Mouse (Mus musculus) limb, embryonic 15.5 days (tissue): Measurements from ENCODE around the gene Ptrhd1. TPM values are rescaled to one million over a fixed set of nuclear protein-coding genes. Genes with fewer than 3 reads are reported as not detected.
"Not testable (repeated sequence)": the region's sequence is repeated elsewhere in the genome, so short reads cannot be mapped to it uniquely, and the experiment has no call there.

ENCODE experiments used
- ATAC-seq: fragments of 200-750 bp; cut with Nextera tagmentation; 2 replicates; pipeline ENCODE4 v1.8.0; 2017; ENCODE audit warnings: low read depth, moderate TSS enrichment; ENCODE audit not compliant: insufficient number of reproducible peaks, low FRiP score, low TSS enrichment
- H3K27ac ChIP-seq: fragments of 300-500 bp; sonication (generic); 2 replicates; pipeline ENCODE4 v1.5.1; 2015; ENCODE audit warnings: moderate library complexity, mild to moderate bottlenecking, inconsistent platforms
- H3K27me3 ChIP-seq: fragments of 300-500 bp; sonication (generic); 2 replicates; pipeline ENCODE4 v1.6.1; 2015; ENCODE audit warnings: inconsistent platforms
- H3K36me3 ChIP-seq: fragments of 300-500 bp; sonication (generic); 2 replicates; pipeline ENCODE4 v1.6.1; 2015; ENCODE audit warnings: inconsistent platforms
- H3K4me1 ChIP-seq: fragments of 300-500 bp; sonication (generic); 2 replicates; pipeline ENCODE4 v1.6.1; 2015; ENCODE audit warnings: inconsistent platforms
- H3K4me2 ChIP-seq: fragments of 300-500 bp; sonication (generic); 2 replicates; pipeline ENCODE4 v1.6.1; 2015; ENCODE audit warnings: mild to moderate bottlenecking, inconsistent platforms
- H3K4me3 ChIP-seq: fragments of 300-500 bp; sonication (generic); 2 replicates; pipeline ENCODE4 v1.5.1; 2015; ENCODE audit warnings: mild to moderate bottlenecking, inconsistent platforms
- H3K9ac ChIP-seq: fragments of 300-500 bp; sonication (generic); 2 replicates; pipeline ENCODE4 v1.6.1; 2015; ENCODE audit warnings: inconsistent platforms
- H3K9me3 ChIP-seq: fragments of 300-500 bp; sonication (generic); 2 replicates; pipeline ENCODE4 v1.6.1; 2016; ENCODE audit warnings: inconsistent platforms
- WGBS: fragments of 180-500 bp; shearing (Covaris S2); methylation state at CpG from one replicate; pipeline ENCODE4 v1.1.7; 2015; 5-methylcytosine and 5-hydroxymethylcytosine counted together
- polyA plus RNA-seq: library from polyadenylated mRNA; unstranded; fragments of >200 nt; fragmentation: Nextera tagmentation; extraction: Ambion mirVana; gene quantifications from 2 replicates; pipeline ENCODE4 v1.2.1, GENCODE M21; 2015

Gene Ptrhd1
- polyA plus RNA-seq, 1 experiment from 2014 or later, result 4.5 TPM

DNA sequence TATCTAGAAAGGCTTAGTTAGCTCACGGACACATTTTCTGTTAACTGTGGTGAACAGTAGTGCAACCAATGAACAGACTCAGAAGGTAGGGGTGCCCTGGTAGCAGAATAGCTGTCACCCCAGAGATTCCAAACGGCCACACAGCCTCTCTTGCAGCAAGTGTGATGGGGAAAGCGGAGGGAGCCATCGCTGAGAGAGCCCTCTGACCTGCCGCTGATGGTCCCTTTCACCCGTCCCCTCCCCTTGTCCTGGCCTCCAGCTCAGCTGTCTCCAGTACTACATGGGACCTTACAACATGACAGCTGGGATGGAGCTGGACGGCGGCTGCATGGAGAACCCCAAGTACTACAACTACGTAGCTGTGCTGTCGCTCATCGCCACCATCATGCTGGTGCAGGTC lies 27.7 kb upstream of the Ptrhd1 start:
- H3K27ac ChIP-seq, result no peak overlapping the region
- no peak for ATAC-seq
- H3K4me1 ChIP-seq, result no peaks in the 10 kb centered on the region
- H3K27me3 ChIP-seq, result no peaks in the 10 kb centered on the region
- H3K4me2 ChIP-seq, result no peak overlapping the region
- WGBS, result 92% methylated on average over 11 of the region's 11 CpGs
- no peaks in the 10 kb centered on the region for H3K9me3 ChIP-seq
- no peak overlapping the region for H3K9ac ChIP-seq
- H3K4me3 ChIP-seq, result no peak overlapping the region
- peaks cover 85% of the 10 kb centered on the region for H3K36me3 ChIP-seq

DNA sequence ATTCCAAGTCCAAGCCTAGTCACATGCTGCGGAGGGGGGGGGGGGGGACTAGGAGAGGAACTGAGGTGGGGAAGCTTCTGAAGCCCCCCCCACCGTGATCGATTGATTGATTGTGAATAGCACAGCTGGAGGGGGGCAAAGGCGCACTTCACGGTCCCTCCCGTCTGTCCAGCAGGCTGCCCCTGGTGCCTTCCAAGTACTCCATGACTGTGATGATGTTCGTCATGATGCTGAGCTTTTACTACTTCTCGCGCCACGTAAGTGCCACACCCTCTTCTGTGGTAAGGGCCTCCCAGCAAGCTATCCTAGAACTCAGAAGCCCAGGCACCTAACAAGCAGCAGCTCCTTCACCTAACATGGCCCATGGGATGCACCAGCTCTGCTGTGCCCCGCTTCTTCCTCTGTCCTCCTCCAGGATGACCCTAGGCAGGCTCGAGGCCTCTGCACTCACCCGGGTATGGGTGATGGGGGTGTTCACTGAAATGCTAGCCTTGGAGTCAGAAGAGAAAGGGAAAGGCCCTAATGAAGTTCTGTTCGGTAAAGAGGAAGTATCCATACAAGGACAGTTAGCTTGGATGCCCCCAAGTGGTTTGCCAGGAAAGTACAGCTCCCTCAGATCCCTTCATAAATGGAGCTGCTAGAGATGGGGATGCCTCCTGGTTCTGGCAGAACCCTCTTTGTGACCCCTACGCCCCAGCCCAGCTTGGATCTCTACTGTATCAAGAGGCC lies 25.3 kb upstream of the Ptrhd1 start:
- Histone ChIP-seq H3K4me3 (no peak overlapping the region), H3K27me3 (no peaks in the 10 kb centered on the region), H3K27ac (no peak overlapping the region), H3K4me2 (no peak overlapping the region), H3K36me3 (peaks cover 91% of the 10 kb centered on the region), H3K9ac (no peak overlapping the region), H3K4me1 (no peaks in the 10 kb centered on the region), H3K9me3 (no peaks in the 10 kb centered on the region)
- WGBS, result 81% methylated on average over 15 of the region's 15 CpGs
- ATAC-seq, result no peak

DNA sequence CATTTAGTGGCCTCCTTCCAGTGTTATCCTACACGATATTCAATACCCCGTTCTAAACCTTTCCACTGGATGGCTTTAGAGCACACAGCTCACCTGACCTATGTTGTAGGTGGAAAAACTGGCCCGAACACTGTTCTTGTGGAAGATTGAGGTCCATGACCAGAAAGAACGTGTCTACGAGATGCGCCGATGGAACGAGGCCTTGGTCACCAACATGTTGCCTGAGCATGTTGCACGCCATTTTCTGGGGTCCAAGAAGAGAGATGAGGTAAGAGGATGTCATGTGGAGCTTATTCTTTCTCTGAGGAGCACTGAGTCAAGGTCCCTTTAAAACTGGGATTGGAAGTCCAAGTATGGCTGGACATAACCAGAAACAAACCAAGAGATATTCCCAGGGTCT lies 24.6 kb upstream of the Ptrhd1 start:
- no peak for ATAC-seq
- no peaks in the 10 kb centered on the region for H3K27me3 ChIP-seq
- peaks cover 91% of the 10 kb centered on the region for H3K36me3 ChIP-seq
- H3K9me3 ChIP-seq, result no peaks in the 10 kb centered on the region
- H3K9ac ChIP-seq, result no peak overlapping the region
- no peak overlapping the region for H3K27ac ChIP-seq
- H3K4me2 ChIP-seq, result no peak overlapping the region
- H3K4me3 ChIP-seq, result no peak overlapping the region
- no peaks in the 10 kb centered on the region for H3K4me1 ChIP-seq
- WGBS, result 96% methylated on average over 9 of the region's 9 CpGs

DNA sequence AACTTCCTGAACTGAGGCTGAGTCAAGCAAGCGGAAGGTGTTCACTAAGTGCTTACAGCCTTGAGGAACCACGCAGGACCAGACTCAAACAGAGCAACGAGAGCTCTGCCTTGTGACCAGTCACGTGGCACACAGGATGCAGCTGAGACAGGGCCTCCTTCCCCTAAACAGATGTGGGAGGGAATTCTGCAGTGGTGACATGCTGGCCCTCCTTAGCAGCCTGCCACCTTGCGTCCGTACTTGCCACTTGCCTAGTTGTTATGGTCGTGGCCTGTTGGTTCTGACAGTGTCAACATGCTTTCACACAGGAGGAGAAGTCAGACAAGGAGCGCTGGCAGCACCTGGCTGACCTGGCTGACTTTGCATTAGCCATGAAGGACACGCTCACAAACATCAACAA lies 22.7 kb upstream of the Ptrhd1 start:
- Histone ChIP-seq H3K36me3 (peaks cover 95% of the 10 kb centered on the region), H3K9ac (no peak overlapping the region), H3K9me3 (no peaks in the 10 kb centered on the region), H3K4me3 (no peak overlapping the region), H3K4me1 (no peaks in the 10 kb centered on the region), H3K4me2 (no peak overlapping the region), H3K27ac (no peak overlapping the region), H3K27me3 (no peaks in the 10 kb centered on the region)
- no peak for ATAC-seq
- 85% methylated on average over 9 of the region's 9 CpGs for WGBS

DNA sequence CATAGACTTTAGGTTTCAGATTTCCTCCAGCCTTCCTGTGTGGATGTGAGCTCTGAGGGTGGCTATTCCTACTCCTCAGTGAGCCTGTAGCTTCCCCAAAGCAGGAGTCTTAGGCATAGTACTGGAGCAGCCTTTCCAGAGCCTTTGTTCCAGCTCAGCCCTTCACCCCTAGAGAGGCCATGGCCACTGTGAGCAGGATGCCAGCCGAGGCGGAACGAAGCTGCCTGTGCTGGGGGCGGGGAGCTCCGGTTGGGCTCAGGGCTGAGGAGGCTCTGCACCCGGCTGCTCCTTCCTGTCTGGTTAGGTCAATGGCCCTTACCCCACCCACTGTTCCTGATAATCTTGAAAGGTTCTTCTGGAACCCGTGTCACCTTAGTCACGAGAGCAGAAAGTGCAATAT lies 20.9 kb upstream of the Ptrhd1 start:
- no peak for ATAC-seq
- Histone ChIP-seq H3K36me3 (peaks cover 90% of the 10 kb centered on the region), H3K9ac (no peak overlapping the region), H3K4me3 (no peak overlapping the region), H3K4me1 (no peaks in the 10 kb centered on the region), H3K4me2 (no peak overlapping the region), H3K27me3 (no peaks in the 10 kb centered on the region), H3K27ac (no peak overlapping the region), H3K9me3 (no peaks in the 10 kb centered on the region)
- 74% methylated on average over 8 of the region's 8 CpGs for WGBS

DNA sequence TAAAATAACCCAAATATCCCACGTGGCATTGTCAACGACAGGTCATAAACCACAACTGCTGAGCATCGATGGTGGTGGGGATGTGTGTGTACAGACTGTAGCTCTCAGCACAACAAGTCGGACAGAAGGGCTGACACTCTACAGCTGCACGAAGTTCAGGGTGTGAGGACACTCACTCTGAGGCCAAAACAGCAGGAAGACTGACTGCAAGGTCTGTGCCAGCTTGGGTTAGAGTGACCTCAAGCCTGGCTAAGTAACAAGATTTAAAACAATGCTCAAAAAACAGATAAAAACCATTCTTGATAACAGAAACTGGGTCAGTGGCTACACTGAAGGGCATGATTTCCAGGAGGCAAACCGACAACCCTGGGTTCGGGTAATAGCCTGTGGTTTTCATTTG lies 3.7 kb upstream of the Ptrhd1 start:
- H3K9ac ChIP-seq, result no peak overlapping the region
- peaks cover 12% of the 10 kb centered on the region for H3K4me1 ChIP-seq
- H3K27ac ChIP-seq, result no peak overlapping the region
- H3K4me3 ChIP-seq, result no peak overlapping the region
- H3K36me3 ChIP-seq, result peaks cover 46% of the 10 kb centered on the region
- no peaks in the 10 kb centered on the region for H3K27me3 ChIP-seq
- no peaks in the 10 kb centered on the region for H3K9me3 ChIP-seq
- H3K4me2 ChIP-seq, result no peak overlapping the region
- no peak for ATAC-seq
- 88% methylated on average over 7 of the region's 7 CpGs for WGBS

DNA sequence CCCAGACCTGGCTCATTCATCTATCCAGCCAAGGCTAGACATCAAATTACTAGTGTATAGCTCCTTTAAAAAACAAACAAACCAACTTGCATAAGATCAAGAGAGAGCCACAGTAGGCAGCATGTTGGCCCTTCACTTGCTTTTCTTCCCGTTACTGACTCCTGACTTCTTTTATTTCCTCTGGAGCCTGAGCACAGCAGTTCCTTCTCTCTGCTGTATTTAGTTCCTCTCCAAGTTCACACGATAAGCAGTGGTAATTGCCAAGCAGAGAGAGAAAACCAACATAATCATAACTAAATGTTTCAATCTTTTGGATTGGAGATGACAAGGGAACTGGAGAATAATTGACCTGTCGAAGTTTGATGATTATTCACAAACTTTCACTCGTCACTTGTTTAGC lies 1.1 kb upstream of the Ptrhd1 start:
- Histone ChIP-seq H3K27ac (no peak overlapping the region), H3K9ac (no peak overlapping the region), H3K4me2 (peak overlapping the region; percentile 64), H3K9me3 (no peaks in the 10 kb centered on the region), H3K4me3 (peak overlapping the region; percentile 76), H3K4me1 (peaks cover 12% of the 10 kb centered on the region), H3K36me3 (peaks cover 38% of the 10 kb centered on the region), H3K27me3 (no peaks in the 10 kb centered on the region)
- no peak for ATAC-seq
- WGBS, result 46% methylated on average over 4 of the region's 4 CpGs

DNA sequence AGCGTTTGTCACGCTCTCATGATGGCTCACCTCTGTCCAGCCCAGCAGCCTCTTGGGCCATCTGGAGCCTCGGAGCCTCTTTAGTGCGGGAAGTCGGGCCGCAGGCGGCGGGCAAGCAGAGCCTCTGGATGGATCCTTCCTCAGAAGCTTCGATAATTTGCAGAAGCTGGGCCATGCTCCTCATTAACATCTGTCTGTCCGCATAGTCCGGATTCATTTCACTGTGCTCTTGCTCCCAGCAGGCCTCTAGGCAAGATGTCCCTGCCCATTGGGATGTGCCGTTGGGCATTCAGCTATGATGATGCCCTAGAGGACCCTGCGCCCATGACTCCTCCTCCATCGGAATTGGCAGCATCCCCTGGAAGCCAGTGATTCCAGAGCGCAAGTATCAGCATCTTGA lies 3.7 kb downstream of the Ptrhd1 start:
- no peak for ATAC-seq
- WGBS, result 93% methylated on average over 15 of the region's 15 CpGs

DNA sequence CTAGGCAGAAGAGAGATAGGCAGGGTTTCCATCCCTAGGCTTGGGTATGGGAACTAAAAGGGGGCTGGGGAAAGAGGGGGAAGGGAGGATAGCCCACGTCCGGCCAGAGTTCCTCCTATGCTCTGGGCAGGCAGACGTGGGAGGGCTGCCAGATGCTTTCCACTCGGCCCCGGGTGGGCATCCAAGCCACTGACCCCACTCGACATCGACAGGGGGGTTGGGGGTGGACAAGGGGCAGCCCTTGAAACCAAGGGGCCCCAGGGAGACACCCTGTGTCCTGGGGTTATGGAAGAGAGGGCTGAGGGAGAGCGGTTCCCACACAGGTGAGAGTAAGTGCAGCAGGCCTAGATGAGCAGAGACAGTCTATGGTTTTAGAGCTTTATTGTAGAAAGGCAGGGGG lies 6.5 kb downstream of the Ptrhd1 start:
- WGBS, result 80% methylated on average over 8 of the region's 8 CpGs
- ATAC-seq, H3K4me3 ChIP-seq, H3K4me1 ChIP-seq, H3K4me2 ChIP-seq, H3K27ac ChIP-seq, H3K9me3 ChIP-seq, H3K9ac ChIP-seq, H3K27me3 ChIP-seq: not testable (repeated sequence)
- peaks cover 20% of the 10 kb centered on the region for H3K36me3 ChIP-seq

More for the DNA sequence above, 3.7 kb downstream of the Ptrhd1 start:
- no peaks in the 10 kb centered on the region for H3K27me3 ChIP-seq
- H3K36me3 ChIP-seq, result peaks cover 20% of the 10 kb centered on the region
- peaks cover 8% of the 10 kb centered on the region for H3K4me1 ChIP-seq
- H3K4me3 ChIP-seq, result no peak overlapping the region
- no peak overlapping the region for H3K27ac ChIP-seq
- H3K9me3 ChIP-seq, result no peaks in the 10 kb centered on the region
- no peak overlapping the region for H3K4me2 ChIP-seq
- H3K9ac ChIP-seq, result no peak overlapping the region

DNA sequence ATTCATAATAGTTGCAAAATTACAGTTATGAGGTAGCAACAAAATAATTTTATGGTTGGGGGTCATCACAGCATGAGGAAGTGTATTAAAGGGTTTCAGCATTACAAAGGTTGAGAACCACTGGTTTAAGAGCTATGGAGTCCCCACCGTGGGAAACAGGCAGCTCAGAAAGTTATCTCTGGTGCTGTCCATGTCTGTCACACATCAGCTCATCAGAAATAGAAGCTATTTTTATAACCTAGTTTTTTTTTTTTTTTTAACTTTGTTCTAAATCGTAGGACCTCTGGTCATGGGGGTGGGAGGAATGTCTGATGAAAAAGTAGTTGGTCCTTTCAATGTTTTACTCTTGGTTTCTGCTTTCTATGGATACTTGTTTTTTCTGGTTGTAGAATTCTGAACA lies 10.0 kb downstream of the Ptrhd1 start:
- 81% methylated on average over 2 of the region's 2 CpGs for WGBS
- Histone ChIP-seq H3K27ac (no peak overlapping the region), H3K9ac (no peak overlapping the region), H3K27me3 (no peaks in the 10 kb centered on the region), H3K9me3 (no peaks in the 10 kb centered on the region), H3K36me3 (peaks cover 6% of the 10 kb centered on the region), H3K4me2 (no peak overlapping the region), H3K4me3 (no peak overlapping the region), H3K4me1 (no peaks in the 10 kb centered on the region)
- no peak for ATAC-seq

DNA sequence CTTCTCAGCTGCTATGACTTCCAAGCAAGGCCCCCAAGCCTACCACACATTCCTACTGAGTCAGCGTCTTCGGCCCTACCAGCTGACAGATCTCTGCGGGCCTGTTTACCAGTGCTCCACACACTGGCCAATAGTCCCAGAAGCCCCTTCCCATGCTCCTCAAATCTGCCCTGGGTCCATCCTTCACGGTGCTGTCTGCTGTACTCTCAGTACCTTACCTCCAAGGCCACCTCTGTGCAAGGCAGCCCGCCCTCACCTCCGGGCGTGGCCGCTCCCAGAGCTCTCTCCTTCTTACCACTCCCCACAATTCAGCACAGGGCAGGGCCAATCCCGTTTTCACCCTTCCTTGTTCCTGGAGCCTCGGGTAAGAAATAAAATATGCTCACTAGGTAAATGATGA lies 11.9 kb downstream of the Ptrhd1 start:
- Histone ChIP-seq H3K9me3 (no peaks in the 10 kb centered on the region), H3K27ac (no peak overlapping the region), H3K4me3 (no peak overlapping the region), H3K9ac (no peak overlapping the region), H3K27me3 (no peaks in the 10 kb centered on the region), H3K36me3 (peaks cover 11% of the 10 kb centered on the region), H3K4me1 (no peaks in the 10 kb centered on the region), H3K4me2 (no peak overlapping the region)
- ATAC-seq, result no peak
- 79% methylated on average over 10 of the region's 10 CpGs for WGBS

DNA sequence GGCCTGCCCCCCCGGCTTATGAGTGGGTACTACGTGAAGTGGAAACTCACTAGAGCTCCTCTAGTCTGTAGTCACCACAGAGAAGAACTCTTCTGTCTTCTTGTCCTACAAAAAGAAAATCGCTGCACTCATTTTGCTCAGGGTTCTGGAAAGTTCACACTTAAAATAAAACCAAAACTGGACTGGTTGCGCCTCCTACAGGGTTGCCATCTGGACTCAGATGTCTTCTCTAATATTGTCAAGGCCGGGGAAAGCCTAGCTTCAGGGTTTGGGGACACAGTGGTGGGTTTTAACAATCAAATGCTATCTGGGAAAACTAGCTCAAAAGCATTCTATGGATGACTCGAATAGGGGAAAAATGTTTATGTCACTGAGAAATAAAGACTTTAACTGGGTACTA lies 16.0 kb downstream of the Ptrhd1 start:
- Histone ChIP-seq H3K36me3 (peaks cover 28% of the 10 kb centered on the region), H3K27ac (no peak overlapping the region), H3K4me3 (no peak overlapping the region), H3K4me1 (no peaks in the 10 kb centered on the region), H3K4me2 (no peak overlapping the region), H3K9me3 (no peaks in the 10 kb centered on the region), H3K27me3 (no peaks in the 10 kb centered on the region), H3K9ac (no peak overlapping the region)
- 87% methylated on average over 6 of the region's 6 CpGs for WGBS
- ATAC-seq, result no peak
